Mouse (Mus musculus) heart, postnatal 0 days (tissue): Measurements from ENCODE around the gene Efna5. TPM values are rescaled to one million over a fixed set of nuclear protein-coding genes. Genes with fewer than 3 reads are reported as not detected.

Source experiments
- ATAC-seq: fragments of 200-750 bp; cut with Nextera tagmentation; 2 replicates; pipeline ENCODE4 v1.8.0; 2017; ENCODE audit warnings: low read depth, moderate number of reproducible peaks, moderate library complexity; ENCODE audit not compliant: insufficient read depth
- DNase-seq: peaks from one replicate; pipeline ENCODE4 v3.0.0-alpha.2; 2016; ENCODE audit warnings: low spot score
- H3K27ac ChIP-seq: fragments of 300-500 bp; sonication (generic); 2 replicates; pipeline ENCODE4 v1.5.1; 2014; ENCODE audit warnings: low read depth, mild to moderate bottlenecking
- H3K27me3 ChIP-seq: fragments of 300-500 bp; sonication (generic); 2 replicates; pipeline ENCODE4 v1.6.1; 2014; ENCODE audit warnings: low read length, mixed read lengths; ENCODE audit not compliant: control insufficient read depth, insufficient read depth
- H3K36me3 ChIP-seq: fragments of 300-500 bp; sonication (generic); replicated peaks from 2 replicates; pipeline ENCODE4 v1.6.1; 2014; ENCODE audit warnings: low read length, mixed read lengths; ENCODE audit not compliant: control insufficient read depth, insufficient read depth
- H3K4me1 ChIP-seq: fragments of 300-500 bp; sonication (generic); 2 replicates; pipeline ENCODE4 v1.6.1; 2014; ENCODE audit warnings: antibody characterized with exemption; ENCODE audit not compliant: control insufficient read depth, insufficient read depth
- H3K4me2 ChIP-seq: fragments of 300-500 bp; sonication (generic); 2 replicates; pipeline ENCODE4 v1.6.1; 2014; ENCODE audit warnings: low read depth, mild to moderate bottlenecking, low read length, moderate library complexity
- H3K4me3 ChIP-seq: fragments of 300-500 bp; sonication (generic); 2 replicates; pipeline ENCODE4 v1.5.1; 2014; ENCODE audit warnings: low read depth, low read length
- H3K9ac ChIP-seq: fragments of 300-500 bp; sonication (generic); replicated peaks from 2 replicates; pipeline ENCODE4 v1.6.1; 2014; ENCODE audit warnings: low read depth, low read length, mixed read lengths
- H3K9me3 ChIP-seq: fragments of 300-500 bp; sonication (generic); replicated peaks from 2 replicates; pipeline ENCODE4 v1.6.1; 2016; ENCODE audit warnings: low read length; ENCODE audit not compliant: control insufficient read depth
- CTCF ChIP-seq: IDR thresholded peaks from 2 replicates; pipeline ENCODE4 v1.5.1; 2016; ENCODE audit warnings: antibody characterized with exemption, control low read depth, low read depth
- EP300 ChIP-seq: IDR thresholded peaks from 2 replicates; pipeline ENCODE4 v1.6.1; 2016; ENCODE audit warnings: antibody characterized with exemption, low read depth
- WGBS: fragments of 180-500 bp; shearing (Covaris S2); extraction: QIAGEN DNeasy Blood & Tissue Kit; methylation state at CpG from one replicate; pipeline ENCODE4 v1.1.7; 2014; 5-methylcytosine and 5-hydroxymethylcytosine counted together
- polyA plus RNA-seq: library from polyadenylated mRNA; unstranded; fragments of >200 nt; fragmentation: Nextera tagmentation; extraction: Ambion mirVana; gene quantifications from 2 replicates; pipeline ENCODE4 v1.2.1, GENCODE M21; 2015
- total RNA-seq: library from RNA; depleted of rRNA; stranded (reverse); fragments of >200 nt; gene quantifications from 2 replicates; pipeline ENCODE4 v1.2.3, GENCODE M21; 2014; ENCODE audit warnings: low replicate concordance

Gene Efna5
- total and polyA plus RNA-seq, 2 experiments from 2014 or later, result 3.7 to 16.2 TPM

DNA sequence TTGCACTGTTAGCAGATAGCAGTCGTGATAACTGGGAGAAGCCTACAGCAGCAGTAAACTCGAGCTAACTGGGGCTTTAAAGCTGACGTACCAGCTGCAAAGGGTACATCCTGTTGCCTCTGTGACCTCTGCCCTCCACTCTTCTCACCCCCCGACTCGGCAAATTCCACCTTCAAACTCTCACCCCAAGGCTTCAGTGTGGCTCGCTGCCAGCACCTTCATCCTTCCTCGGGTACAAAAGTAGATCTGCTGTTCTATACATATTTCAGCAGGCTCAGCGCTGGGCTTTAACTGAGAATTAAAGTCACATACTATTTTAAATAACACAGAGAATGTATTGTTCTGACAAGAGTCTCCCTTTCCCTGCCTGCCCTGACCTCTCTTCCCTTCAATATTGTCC is 62.3 kb downstream of the Efna5 start:
- Histone ChIP-seq H3K9ac (no peak overlapping the region), H3K36me3 (no peaks in the 10 kb centered on the region), H3K4me3 (no peak overlapping the region), H3K27ac (no peak overlapping the region), H3K9me3 (no peaks in the 10 kb centered on the region), H3K4me1 (peaks cover 6% of the 10 kb centered on the region), H3K27me3 (no peaks in the 10 kb centered on the region), H3K4me2 (no peak overlapping the region)
- ATAC-seq (no peak), DNase-seq (no peak)
- 31% methylated on average over 8 of the region's 8 CpGs for WGBS
- no peak for TF ChIP-seq CTCF
- TF ChIP-seq EP300, result no peak

DNA sequence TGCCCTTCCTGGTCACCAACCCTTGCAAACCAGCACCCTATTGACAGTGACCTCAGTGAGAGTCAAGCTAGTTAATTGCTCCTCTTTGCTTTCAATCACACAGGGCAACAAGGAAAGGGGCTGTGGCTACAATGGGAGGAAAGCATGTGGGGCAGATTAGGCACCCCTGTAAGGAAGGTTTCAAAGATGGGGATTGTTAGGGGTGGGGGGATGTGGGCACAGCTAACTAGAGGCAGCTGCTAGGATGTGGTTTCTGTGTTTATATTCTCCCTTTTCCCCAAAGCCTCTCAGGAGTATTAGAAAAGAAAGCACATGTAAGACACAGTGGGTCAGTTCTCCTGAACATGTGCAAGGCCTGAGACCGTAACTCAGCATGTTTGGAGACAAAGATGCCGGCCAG is 62.8 kb downstream of the Efna5 start:
- ATAC-seq, result no peak
- no peaks in the 10 kb centered on the region for H3K27me3 ChIP-seq
- no peaks in the 10 kb centered on the region for H3K36me3 ChIP-seq
- H3K9ac ChIP-seq, result no peak overlapping the region
- no peak for DNase-seq
- no peak overlapping the region for H3K27ac ChIP-seq
- H3K4me1 ChIP-seq, result peaks cover 6% of the 10 kb centered on the region
- WGBS, result 81% methylated on average over 2 of the region's 2 CpGs
- TF ChIP-seq CTCF (no peak), EP300 (no peak)
- no peaks in the 10 kb centered on the region for H3K9me3 ChIP-seq
- no peak overlapping the region for H3K4me3 ChIP-seq
- H3K4me2 ChIP-seq, result no peak overlapping the region

DNA sequence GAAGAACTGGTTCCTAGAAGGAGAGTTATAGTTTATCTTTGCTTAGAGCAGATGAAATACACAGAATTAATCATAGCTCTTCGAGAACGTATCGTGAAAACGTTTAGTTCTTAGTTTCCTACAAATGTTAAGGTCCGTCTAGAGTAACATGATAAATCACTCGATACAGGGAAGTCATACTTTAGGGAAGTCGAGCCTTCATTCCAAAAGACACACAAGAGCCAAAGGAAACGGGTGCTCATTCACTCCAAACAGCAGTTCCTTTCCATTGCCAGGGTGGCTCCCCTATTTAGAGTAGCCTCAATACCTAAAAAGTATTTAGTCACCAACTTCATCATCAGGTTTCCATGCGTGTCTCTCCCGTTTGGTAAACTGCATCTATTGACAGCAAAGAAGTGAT is 64.2 kb downstream of the Efna5 start:
- Histone ChIP-seq H3K4me2 (no peak overlapping the region), H3K4me3 (no peak overlapping the region), H3K36me3 (no peaks in the 10 kb centered on the region), H3K9ac (no peak overlapping the region), H3K9me3 (no peaks in the 10 kb centered on the region), H3K27me3 (no peaks in the 10 kb centered on the region), H3K27ac (no peak overlapping the region), H3K4me1 (peaks cover 6% of the 10 kb centered on the region)
- ATAC-seq (no peak), DNase-seq (no peak)
- TF ChIP-seq CTCF (no peak), EP300 (no peak)
- WGBS, result 71% methylated on average over 10 of the region's 10 CpGs

DNA sequence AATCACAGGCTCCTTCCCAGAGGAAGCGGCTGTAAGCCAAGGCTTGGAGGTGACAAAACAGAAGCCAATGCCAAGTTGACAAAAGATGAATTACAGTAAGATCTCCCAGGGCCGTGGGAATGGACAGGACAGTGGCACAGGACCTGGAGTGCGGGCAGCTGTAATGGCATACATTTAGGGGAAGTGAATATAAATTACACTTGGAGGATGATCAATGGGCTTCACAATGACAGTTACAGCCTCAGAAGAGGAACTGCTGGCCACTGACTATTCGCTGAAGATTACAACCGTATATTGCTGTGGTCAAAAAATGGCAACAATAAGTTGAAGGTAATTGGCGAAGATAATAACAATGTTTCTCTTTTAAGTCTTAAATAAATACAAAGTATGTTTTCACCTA is 67.7 kb downstream of the Efna5 start:
- Histone ChIP-seq H3K27me3 (no peaks in the 10 kb centered on the region), H3K9me3 (no peaks in the 10 kb centered on the region), H3K9ac (no peak overlapping the region), H3K4me2 (no peak overlapping the region), H3K36me3 (no peaks in the 10 kb centered on the region), H3K4me3 (no peak overlapping the region), H3K4me1 (no peaks in the 10 kb centered on the region), H3K27ac (no peak overlapping the region)
- DNase-seq, result no peak
- no peak for ATAC-seq
- WGBS, result 72% methylated on average over 6 of the region's 6 CpGs
- TF ChIP-seq EP300 (no peak), CTCF (no peak)

DNA sequence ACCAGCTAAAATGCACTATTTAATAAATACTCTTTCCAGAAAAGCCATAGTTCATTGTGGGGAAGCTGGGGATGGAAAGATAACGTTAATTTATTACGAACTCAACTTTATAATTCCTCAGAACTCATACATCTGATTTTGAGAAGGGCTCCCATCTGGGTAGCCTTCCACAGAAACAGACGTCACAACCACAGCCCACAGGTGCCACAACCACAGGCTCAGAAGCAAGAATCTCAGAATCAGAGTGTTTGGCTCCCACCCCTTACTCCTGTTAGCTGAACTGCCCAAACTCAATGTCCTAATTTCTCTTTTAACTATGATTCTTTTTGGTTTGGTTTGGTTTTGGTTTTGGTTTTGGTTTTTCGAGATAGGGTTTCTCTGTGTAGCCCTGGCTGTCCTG is 73.2 kb downstream of the Efna5 start:
- Histone ChIP-seq H3K27me3 (no peaks in the 10 kb centered on the region), H3K36me3 (no peaks in the 10 kb centered on the region), H3K9me3 (no peaks in the 10 kb centered on the region), H3K4me2 (no peak overlapping the region), H3K4me3 (no peak overlapping the region), H3K27ac (no peak overlapping the region), H3K9ac (no peak overlapping the region), H3K4me1 (0 out of 2 replicates have a peak, but pooled peaks cover 2% of the 10 kb centered on the region)
- ATAC-seq, result no peak
- TF ChIP-seq CTCF (no peak), EP300 (no peak)
- DNase-seq, result no peak
- 92% methylated on average over 4 of the region's 4 CpGs for WGBS

DNA sequence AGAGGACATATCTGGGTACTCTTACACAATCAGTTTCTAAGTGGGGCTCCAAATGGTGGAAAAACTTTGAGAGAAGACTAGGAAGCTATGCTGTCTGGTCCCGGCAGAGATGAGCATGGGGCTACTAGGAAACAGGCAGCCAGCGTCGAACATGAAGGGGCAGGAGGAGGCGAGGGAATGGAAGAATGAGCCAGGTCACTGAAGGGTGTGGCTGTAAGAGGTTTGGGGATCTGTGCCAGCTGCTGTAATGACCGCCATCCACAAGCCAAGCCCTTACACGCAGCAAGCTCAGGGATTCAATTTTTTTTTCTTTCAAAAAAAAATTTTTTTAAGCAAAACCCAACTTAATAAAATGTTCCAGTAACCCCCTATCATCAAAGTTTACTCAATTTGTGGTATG is 74.5 kb downstream of the Efna5 start:
- DNase-seq, result no peak
- 59% methylated on average over 6 of the region's 6 CpGs for WGBS

More for the DNA sequence above, 74.5 kb downstream of the Efna5 start:
- no peaks in the 10 kb centered on the region for H3K36me3 ChIP-seq
- no peaks in the 10 kb centered on the region for H3K27me3 ChIP-seq
- H3K9ac ChIP-seq, result no peak overlapping the region
- no peak overlapping the region for H3K27ac ChIP-seq
- 0 out of 2 replicates have a peak, but pooled peaks cover 2% of the 10 kb centered on the region for H3K4me1 ChIP-seq
- H3K4me2 ChIP-seq, result no peak overlapping the region
- H3K9me3 ChIP-seq, result no peaks in the 10 kb centered on the region
- no peak for ATAC-seq
- H3K4me3 ChIP-seq, result no peak overlapping the region
- TF ChIP-seq EP300 (no peak), CTCF (no peak)
